Mouse (Mus musculus): ENCODE results near the gene Olfr512. TPM values are rescaled to one million over a fixed set of nuclear protein-coding genes. Genes with fewer than 3 reads are reported as not detected.

Olfr512 gene
- not detected in 2 replicates for polyA plus RNA-seq (2015; fragmentation: Nextera tagmentation; extraction: Ambion mirVana)

GRCm38 (mm10) chr7:108713020-108713419 lies at the start of gene Olfr512:
Olfr512 (plus strand) TSS chr7:108713320.
- no peak for ATAC-seq (ENCODE audit: borderline replicate concordance, extremely low read depth, low FRiP score, low TSS enrichment)
- H3K27ac ChIP-seq: no peak within 1 kb of the TSS
- H3K9me3 ChIP-seq: no peaks in the 10 kb centered on the region

GRCm38 (mm10) chr7:108666118-108666517 lies 47.0 kb upstream of the Olfr512 start, which contains the start of gene Olfr510:
Olfr510 (plus strand) TSS chr7:108666418.
- no peak within 1 kb of the TSS for H3K9ac ChIP-seq
- H3K4me3 ChIP-seq: no peak within 1 kb of the TSS
- no peaks in the 10 kb centered on the region for H3K4me1 ChIP-seq
- H3K4me2 ChIP-seq: no peak within 1 kb of the TSS
- H3K27ac ChIP-seq: no peak within 1 kb of the TSS
- H3K27me3 ChIP-seq: no peaks in the 10 kb centered on the region
- H3K9me3 ChIP-seq: no peaks in the 10 kb centered on the region
- WGBS: 80% methylated on average over 1 of the region's 1 CpGs
- no peak for ATAC-seq (ENCODE audit: borderline replicate concordance, extremely low read depth, low FRiP score, low TSS enrichment)
- H3K36me3 ChIP-seq: no peaks in the 10 kb centered on the region

More at GRCm38 (mm10) chr7:108713020-108713419, at the start of gene Olfr512:
- H3K27me3 ChIP-seq: no peaks in the 10 kb centered on the region
- H3K4me3 ChIP-seq: no peak within 1 kb of the TSS
- no peaks in the 10 kb centered on the region for H3K36me3 ChIP-seq
- no peak within 1 kb of the TSS for H3K9ac ChIP-seq
- no peak within 1 kb of the TSS for H3K4me2 ChIP-seq
- H3K4me1 ChIP-seq: no peaks in the 10 kb centered on the region

GRCm38 (mm10) chr7:108671058-108671457 lies 42.1 kb upstream of the Olfr512 start:
- Histone ChIP-seq H3K27me3 (no peaks in the 10 kb centered on the region), H3K36me3 (no peaks in the 10 kb centered on the region), H3K27ac (no peak overlapping the region), H3K4me2 (no peak overlapping the region), H3K9ac (no peak overlapping the region), H3K9me3 (no peaks in the 10 kb centered on the region), H3K4me1 (no peaks in the 10 kb centered on the region), H3K4me3 (no peak overlapping the region)
- WGBS: 53% methylated on average over 1 of the region's 1 CpGs
- no peak for ATAC-seq (ENCODE audit: borderline replicate concordance, extremely low read depth, low FRiP score, low TSS enrichment)

- no peak overlapping the region for H3K4me2 ChIP-seq
- no peaks in the 10 kb centered on the region for H3K27me3 ChIP-seq
- no peak overlapping the region for H3K4me3 ChIP-seq
- WGBS: 79% methylated on average over 4 of the region's 4 CpGs
- H3K9ac ChIP-seq: no peak overlapping the region
- no peaks in the 10 kb centered on the region for H3K36me3 ChIP-seq
- H3K27ac ChIP-seq: no peak overlapping the region
- H3K9me3 ChIP-seq: no peaks in the 10 kb centered on the region
- no peaks in the 10 kb centered on the region for H3K4me1 ChIP-seq
- no peak for ATAC-seq (ENCODE audit: borderline replicate concordance, extremely low read depth, low FRiP score, low TSS enrichment)
These were observed 34.2 kb upstream of the Olfr512 start for GRCm38 (mm10) chr7:108678886-108679285.

- 46% methylated on average over 1 of the region's 1 CpGs for WGBS
- no peaks in the 10 kb centered on the region for H3K36me3 ChIP-seq
- H3K4me1 ChIP-seq: no peaks in the 10 kb centered on the region
- no peak for ATAC-seq (ENCODE audit: borderline replicate concordance, extremely low read depth, low FRiP score, low TSS enrichment)
- no peak within 1 kb of the TSS for H3K4me2 ChIP-seq
- no peak within 1 kb of the TSS for H3K27ac ChIP-seq
- no peak within 1 kb of the TSS for H3K9ac ChIP-seq
- no peaks in the 10 kb centered on the region for H3K27me3 ChIP-seq
- no peak within 1 kb of the TSS for H3K4me3 ChIP-seq
- H3K9me3 ChIP-seq: no peaks in the 10 kb centered on the region
These were observed 37.6 kb downstream of the Olfr512 start, which contains the start of gene Olfr513 for GRCm38 (mm10) chr7:108750673-108751072. Olfr513 (plus strand) TSS chr7:108750973.

GRCm38 (mm10) chr7:108760411-108760810 lies 47.3 kb downstream of the Olfr512 start:
- Histone ChIP-seq H3K27ac (no peak overlapping the region), H3K4me3 (no peak overlapping the region), H3K36me3 (no peaks in the 10 kb centered on the region), H3K9me3 (no peaks in the 10 kb centered on the region), H3K9ac (no peak overlapping the region), H3K4me1 (no peaks in the 10 kb centered on the region), H3K27me3 (no peaks in the 10 kb centered on the region), H3K4me2 (no peak overlapping the region)
- ATAC-seq (ENCODE audit: borderline replicate concordance, extremely low read depth, low FRiP score, low TSS enrichment): no peak
- 36% methylated on average over 3 of the region's 3 CpGs for WGBS

Other genes with a start within 250 kb of the Olfr512 start
- gene Olfr498, start 248.0 kb upstream of the Olfr512 start, polyA plus RNA-seq (2015; fragmentation: Nextera tagmentation; extraction: Ambion mirVana): not detected in 2 replicates
- not detected in 2 replicates for gene Olfr502, start 188.3 kb upstream of the Olfr512 start, polyA plus RNA-seq (2015; fragmentation: Nextera tagmentation; extraction: Ambion mirVana)
- gene Olfr503, start 168.8 kb upstream of the Olfr512 start, polyA plus RNA-seq (2015; fragmentation: Nextera tagmentation; extraction: Ambion mirVana): not detected in 2 replicates
- gene Olfr504, start 147.5 kb upstream of the Olfr512 start, polyA plus RNA-seq (2015; fragmentation: Nextera tagmentation; extraction: Ambion mirVana): not detected in 2 replicates
- not detected in 2 replicates for gene Olfr506, start 102.5 kb upstream of the Olfr512 start, polyA plus RNA-seq (2015; fragmentation: Nextera tagmentation; extraction: Ambion mirVana)
- gene Olfr507, start 91.5 kb upstream of the Olfr512 start, polyA plus RNA-seq (2015; fragmentation: Nextera tagmentation; extraction: Ambion mirVana): not detected in 2 replicates
- not detected in 2 replicates for gene Olfr508, start 83.3 kb upstream of the Olfr512 start, polyA plus RNA-seq (2015; fragmentation: Nextera tagmentation; extraction: Ambion mirVana)
- gene Olfr509, start 61.4 kb upstream of the Olfr512 start, polyA plus RNA-seq (2015; fragmentation: Nextera tagmentation; extraction: Ambion mirVana): not detected in 2 replicates
- not detected in 2 replicates for gene Olfr510, start 46.9 kb upstream of the Olfr512 start, polyA plus RNA-seq (2015; fragmentation: Nextera tagmentation; extraction: Ambion mirVana)
- not detected in 2 replicates for gene Olfr513, start 37.7 kb downstream of the Olfr512 start, polyA plus RNA-seq (2015; fragmentation: Nextera tagmentation; extraction: Ambion mirVana)
- gene Olfr514, start 112.7 kb downstream of the Olfr512 start, polyA plus RNA-seq (2015; fragmentation: Nextera tagmentation; extraction: Ambion mirVana): not detected in 2 replicates
- not detected in 2 replicates for gene Olfr516, start 137.2 kb downstream of the Olfr512 start, polyA plus RNA-seq (2015; fragmentation: Nextera tagmentation; extraction: Ambion mirVana)
- gene Olfr517, start 159.1 kb downstream of the Olfr512 start, polyA plus RNA-seq (2015; fragmentation: Nextera tagmentation; extraction: Ambion mirVana): not detected in 2 replicates
- gene Olfr518, start 171.7 kb downstream of the Olfr512 start, polyA plus RNA-seq (2015; fragmentation: Nextera tagmentation; extraction: Ambion mirVana): not detected in 2 replicates
- not detected in 2 replicates for gene Olfr519, start 181.1 kb downstream of the Olfr512 start, polyA plus RNA-seq (2015; fragmentation: Nextera tagmentation; extraction: Ambion mirVana)
- 0.73 and 1.00 TPM in 2 replicates for gene Nlrp10, start 216.9 kb downstream of the Olfr512 start, polyA plus RNA-seq (2015; fragmentation: Nextera tagmentation; extraction: Ambion mirVana)
- 86.6 and 87.6 TPM in 2 replicates for gene Eif3f, start 221.1 kb downstream of the Olfr512 start, polyA plus RNA-seq (2015; fragmentation: Nextera tagmentation; extraction: Ambion mirVana)
- 1.5 and 1.8 TPM in 2 replicates for gene Tub, start 237.0 kb downstream of the Olfr512 start, polyA plus RNA-seq (2015; fragmentation: Nextera tagmentation; extraction: Ambion mirVana)

Measured in lung, embryonic 15.5 days (tissue).